Mouse (Mus musculus) ZHBTc4 (cell line): ENCODE data around the gene Elf1.

Experiments
- DNase-seq: peaks from one replicate; pipeline ENCODE4 v3.0.0-alpha.2; 2011; ENCODE audit warnings: low read depth, low spot score

Gene Elf1

GRCm38 (mm10) chr14:79489150-79489549 lies 8.2 kb downstream of the Elf1 start:
- DNase-seq, result no peak

- no peak for DNase-seq
Measured at GRCm38 (mm10) chr14:79490246-79490645, 9.3 kb downstream of the Elf1 start.

GRCm38 (mm10) chr14:79494349-79494748 lies 13.4 kb downstream of the Elf1 start:
- no peak for DNase-seq

GRCm38 (mm10) chr14:79499326-79499725 lies 18.3 kb downstream of the Elf1 start:
- no peak for DNase-seq

GRCm38 (mm10) chr14:79500756-79501155 lies 19.8 kb downstream of the Elf1 start:
- no peak for DNase-seq

- DNase-seq, result no peak
Measured at GRCm38 (mm10) chr14:79503371-79504075, 22.5 kb downstream of the Elf1 start.

- no peak for DNase-seq
Measured at GRCm38 (mm10) chr14:79504246-79505006, 23.4 kb downstream of the Elf1 start.

- DNase-seq, result no peak
Measured at GRCm38 (mm10) chr14:79506207-79506606, 25.2 kb downstream of the Elf1 start.

GRCm38 (mm10) chr14:79507846-79508245 lies 26.9 kb downstream of the Elf1 start:
- no peak for DNase-seq

- DNase-seq, result no peak
Measured at GRCm38 (mm10) chr14:79508662-79509305, 27.8 kb downstream of the Elf1 start.

- no peak for DNase-seq
Measured at GRCm38 (mm10) chr14:79511521-79511920, 30.5 kb downstream of the Elf1 start.

GRCm38 (mm10) chr14:79513951-79514350 lies 33.0 kb downstream of the Elf1 start:
- peak; percentile 29 for DNase-seq

- DNase-seq, result no peak
Measured at GRCm38 (mm10) chr14:79515100-79515499, 34.1 kb downstream of the Elf1 start.

GRCm38 (mm10) chr14:79515511-79516242 lies 34.7 kb downstream of the Elf1 start:
- DNase-seq, result no peak

- DNase-seq, result no peak
Measured at GRCm38 (mm10) chr14:79516243-79516610, 35.2 kb downstream of the Elf1 start.

GRCm38 (mm10) chr14:79516751-79517150 lies 35.8 kb downstream of the Elf1 start:
- no peak for DNase-seq

- DNase-seq, result no peak
Measured at GRCm38 (mm10) chr14:79517185-79517740, 36.3 kb downstream of the Elf1 start.

GRCm38 (mm10) chr14:79518123-79518522 lies 37.1 kb downstream of the Elf1 start:
- no peak for DNase-seq

- DNase-seq, result no peak
Measured at GRCm38 (mm10) chr14:79518761-79519662, 38.0 kb downstream of the Elf1 start.

- no peak for DNase-seq
Measured at GRCm38 (mm10) chr14:79519663-79519975, 38.6 kb downstream of the Elf1 start.

- no peak for DNase-seq
Measured at GRCm38 (mm10) chr14:79520612-79521011, 39.6 kb downstream of the Elf1 start.
